Mouse (Mus musculus): ENCODE results near the gene Sumf1.

DNA sequence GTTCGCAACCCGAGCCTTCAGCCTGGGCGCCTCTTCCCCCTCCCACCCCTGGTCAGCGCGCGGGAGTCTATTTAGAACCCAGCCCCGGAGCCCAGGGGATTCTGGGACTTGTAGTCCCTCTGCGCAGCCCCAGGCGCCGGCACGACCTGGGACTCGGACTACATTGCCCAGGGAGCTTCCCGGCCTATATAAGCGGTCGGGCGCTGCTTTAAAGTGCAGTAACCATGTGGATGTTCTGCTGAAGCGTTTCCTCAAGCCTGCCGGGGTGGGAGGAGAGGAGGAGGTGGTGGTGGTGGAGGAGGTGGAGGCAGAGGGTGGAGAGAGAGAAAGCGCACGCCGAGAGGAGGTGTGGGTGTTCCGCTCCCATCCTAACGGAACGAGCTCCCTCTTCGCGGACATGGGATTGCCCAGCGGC, 27.5 kb upstream of the Sumf1 start, which contains the start of gene Itpr1:
- TF ChIP-seq POLR2A (IDR thresholded peaks at IDR 0.05; ENCODE audit: borderline replicate concordance, extremely low read depth, low read depth, low read length), result peak; percentile 99
- TF ChIP-seq CTCF (IDR thresholded peaks at IDR 0.05; ENCODE audit: insufficient read depth, low read length), result no peak
